Mouse (Mus musculus) thymus, postnatal 0 days (tissue): Measurements from ENCODE around the gene Ggct. TPM values are rescaled to one million over a fixed set of nuclear protein-coding genes. Genes with fewer than 3 reads are reported as not detected.

Source experiments
- DNase-seq: peaks from one replicate; pipeline ENCODE4 v3.0.0-alpha.2; 2015; ENCODE audit warnings: low spot score
- polyA plus RNA-seq: library from polyadenylated mRNA; unstranded; fragments of >200 nt; fragmentation: Nextera tagmentation; extraction: Ambion mirVana; gene quantifications from 2 replicates; pipeline ENCODE4 v1.2.1, GENCODE M21; 2015

Gene Ggct
- polyA plus RNA-seq, 1 experiment from 2014 or later: 12.9 TPM

- DNase-seq: no peak
These were observed 3.6 kb upstream of the Ggct start for GRCm38 (mm10) chr6:54996361-54996760.

- DNase-seq: no peak
These were observed 609 bp downstream of the Ggct start for GRCm38 (mm10) chr6:54992141-54992540.

GRCm38 (mm10) chr6:54991189-54991588, 1.6 kb downstream of the Ggct start:
- no peak for DNase-seq

GRCm38 (mm10) chr6:54988141-54988540, 4.6 kb downstream of the Ggct start:
- no peak for DNase-seq

- no peak for DNase-seq
These were observed 8.7 kb downstream of the Ggct start for GRCm38 (mm10) chr6:54984096-54984495.

- no peak for DNase-seq
These were observed 9.2 kb downstream of the Ggct start for GRCm38 (mm10) chr6:54983526-54984050.

GRCm38 (mm10) chr6:54979426-54979825, 13.3 kb downstream of the Ggct start:
- no peak for DNase-seq

- DNase-seq: no peak
These were observed 17.1 kb downstream of the Ggct start for GRCm38 (mm10) chr6:54975616-54976015.

GRCm38 (mm10) chr6:54974501-54974900, 18.2 kb downstream of the Ggct start:
- DNase-seq: peak; percentile 24

GRCm38 (mm10) chr6:54972929-54973211, 19.9 kb downstream of the Ggct start:
- DNase-seq: peak; percentile 51

- DNase-seq: peak; percentile 53
These were observed 20.4 kb downstream of the Ggct start, which contains the start of gene Nod1 for GRCm38 (mm10) chr6:54972111-54972928. TSS of gene Nod1 (minus strand) at chr6:54972612.

GRCm38 (mm10) chr6:54971731-54972110, 21.0 kb downstream of the Ggct start:
- no peak for DNase-seq

GRCm38 (mm10) chr6:54970506-54970905, 22.2 kb downstream of the Ggct start:
- no peak for DNase-seq

GRCm38 (mm10) chr6:54969801-54970200, 22.9 kb downstream of the Ggct start:
- DNase-seq: no peak

GRCm38 (mm10) chr6:54967591-54967990, 25.2 kb downstream of the Ggct start:
- DNase-seq: no peak

GRCm38 (mm10) chr6:54965234-54965633, 27.5 kb downstream of the Ggct start:
- DNase-seq: peak; percentile 19

- peak; percentile 9 for DNase-seq
These were observed 28.0 kb downstream of the Ggct start for GRCm38 (mm10) chr6:54964755-54965154.

- no peak for DNase-seq
These were observed 29.2 kb downstream of the Ggct start for GRCm38 (mm10) chr6:54963599-54963998.

GRCm38 (mm10) chr6:54957655-54958054, 35.1 kb downstream of the Ggct start:
- DNase-seq: no peak

- DNase-seq: no peak
These were observed 36.3 kb downstream of the Ggct start for GRCm38 (mm10) chr6:54956425-54956824.

GRCm38 (mm10) chr6:54955949-54956348, 36.8 kb downstream of the Ggct start:
- DNase-seq: no peak

- no peak for DNase-seq
These were observed 37.9 kb downstream of the Ggct start for GRCm38 (mm10) chr6:54954659-54955414.
